Mouse (Mus musculus) spleen, postnatal 36 days (tissue): ENCODE measurements at regions not wholly inside any gene's neighbourhood (a gene's known extent, or its start where the extent isn't known, plus 50 kb on each side); places are given as distances from the start of the nearest gene placed in this dataset.

Experiments used
- DNase-seq, 2 experiments: peaks; one replicate each; pipeline ENCODE4 v3.0.0; 2022; ENCODE audit warnings: low spot score in 2 of 2, mixed read lengths in 1 of 2

GRCm38 (mm10) chr2:72880016-72880415, 100.2 kb downstream of the Sp3 start:
- no peak for DNase-seq

GRCm38 (mm10) chr2:72881554-72881953, 98.7 kb downstream of the Sp3 start:
- no peak for DNase-seq

GRCm38 (mm10) chr2:72886250-72886649, 94.0 kb downstream of the Sp3 start:
- no peak for DNase-seq
